ENCODE assay signal across 17 mouse cellular contexts in the genomic region with DNA sequence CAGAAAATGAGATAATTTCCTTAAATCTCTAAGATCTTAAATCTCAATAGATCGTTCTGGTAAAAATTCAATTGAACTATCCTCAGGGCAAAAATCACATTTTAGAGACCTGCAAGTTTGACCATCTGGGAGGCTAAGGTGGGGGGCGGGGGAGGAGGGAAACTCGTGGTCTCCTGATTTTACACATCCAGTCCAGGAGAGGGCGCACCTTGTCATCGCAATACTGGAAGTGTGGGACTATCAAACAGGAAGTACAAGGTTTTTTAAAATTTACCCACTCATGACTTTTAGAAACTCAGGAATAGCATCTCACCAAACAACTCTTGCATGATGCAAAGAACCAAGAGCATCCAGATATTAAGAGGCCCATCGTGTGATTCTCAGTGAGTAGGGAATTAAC.
DNase-seq lines count a peak whose midpoint lies in the region; ATAC-seq and TF ChIP-seq lines count a peak whose summit lies in the region.
"Had no signal": no experiment of that assay in that cellular context is flagged by ENCODE, and none has a peak within 500 bp of the region (broad histone marks: within the 10 kb centered on the region; RNA-seq: fewer than 3 reads in every experiment).

No protein-coding gene starts in this region.

- no peak overlapping the region for H3K4me2 ChIP-seq in heart, postnatal 0 days (ENCODE audit: low read depth, low read length)
- H3K4me2 ChIP-seq in liver, embryonic 11.5 days = no peak overlapping the region
- H3K4me2 ChIP-seq: embryonic facial prominence, embryonic 15.5 days; forebrain, embryonic 13.5 days; liver, embryonic 13.5 days; neural tube, embryonic 13.5 days; stomach, embryonic 15.5 days had no signal

- H3K36me3 ChIP-seq in heart, postnatal 0 days (replicated peaks; ENCODE audit: control insufficient read depth, insufficient read depth, low read length) = no peaks in the 10 kb centered on the region
- no peaks in the 10 kb centered on the region for H3K36me3 ChIP-seq in liver, adult 2 months (ENCODE audit: control insufficient read depth, insufficient read depth, low read length)
- H3K36me3 ChIP-seq in liver, embryonic 11.5 days (ENCODE audit: control insufficient read depth, insufficient read depth, low read length) = no peaks in the 10 kb centered on the region
- no peaks in the 10 kb centered on the region for H3K36me3 ChIP-seq in ES-Bruce4 (ENCODE audit: control insufficient read depth, insufficient read depth, low read length, poor library complexity, severe bottlenecking)
- no peaks in the 10 kb centered on the region for H3K36me3 ChIP-seq in embryonic facial prominence, embryonic 10.5 days (replicated peaks)
- H3K36me3 ChIP-seq: embryonic facial prominence, embryonic 15.5 days; liver, embryonic 13.5 days; neural tube, embryonic 13.5 days; stomach, embryonic 15.5 days had no signal

- WGBS in heart, postnatal 0 days = 75% methylated on average over 6 of the region's 6 CpGs
- WGBS in liver, adult 2 months = 83% methylated on average over 6 of the region's 6 CpGs
- WGBS in liver, embryonic 11.5 days = 84% methylated on average over 6 of the region's 6 CpGs
- WGBS in embryonic facial prominence, embryonic 10.5 days = 79% methylated on average over 6 of the region's 6 CpGs

- H3K27ac ChIP-seq in heart, postnatal 0 days (ENCODE audit: low read depth) = no peak overlapping the region
- no peak overlapping the region for H3K27ac ChIP-seq in liver, adult 2 months (replicated peaks; ENCODE audit: insufficient read depth, low read depth, low read length)
- H3K27ac ChIP-seq in liver, embryonic 11.5 days (ENCODE audit: low read depth, low read length) = no peak overlapping the region
- no peak overlapping the region for H3K27ac ChIP-seq in ES-Bruce4 (ENCODE audit: insufficient read depth, low read length)
- H3K27ac ChIP-seq in embryonic facial prominence, embryonic 10.5 days (replicated peaks) = no peak overlapping the region
- H3K27ac ChIP-seq: embryonic facial prominence, embryonic 15.5 days; forebrain, embryonic 13.5 days; gastrocnemius, adult 2 months; liver, embryonic 13.5 days; macrophage; neural tube, embryonic 13.5 days; stomach, embryonic 15.5 days had no signal

- H3K9ac ChIP-seq in heart, postnatal 0 days (replicated peaks; ENCODE audit: low read depth, low read length) = no peak overlapping the region
- no peak overlapping the region for H3K9ac ChIP-seq in liver, adult 2 months (ENCODE audit: low read depth, low read length)
- H3K9ac ChIP-seq in liver, embryonic 11.5 days (ENCODE audit: low read depth, low read length) = no peak overlapping the region
- no peak overlapping the region for H3K9ac ChIP-seq in ES-Bruce4 (ENCODE audit: low read depth, poor library complexity, severe bottlenecking)
- H3K9ac ChIP-seq: embryonic facial prominence, embryonic 15.5 days; forebrain, embryonic 13.5 days; liver, embryonic 13.5 days; neural tube, embryonic 13.5 days; stomach, embryonic 15.5 days had no signal

- intact Hi-C loops in heart, postnatal 36 days (cut with DNase I) = no loop called here

- no peak overlapping the region for H3K4me3 ChIP-seq in heart, postnatal 0 days (ENCODE audit: low read depth, low read length)
- H3K4me3 ChIP-seq in liver, adult 2 months (ENCODE audit: insufficient read depth, low read depth, low read length) = no peak overlapping the region
- no peak overlapping the region for H3K4me3 ChIP-seq in liver, embryonic 11.5 days (ENCODE audit: low read depth, low read length)
- no peak overlapping the region for H3K4me3 ChIP-seq in ES-Bruce4 (ENCODE audit: low read depth, low read length)
- H3K4me3 ChIP-seq in embryonic facial prominence, embryonic 10.5 days = no peak overlapping the region
- H3K4me3 ChIP-seq: embryonic facial prominence, embryonic 15.5 days; forebrain, embryonic 13.5 days; gastrocnemius, adult 2 months; liver, embryonic 13.5 days; neural tube, embryonic 13.5 days; stomach, embryonic 15.5 days had no signal

- TF ChIP-seq POLR2A in liver, adult 2 months (IDR thresholded peaks at IDR 0.05; ENCODE audit: extremely low read depth, insufficient read depth, low read length) = no peak
- no peak for TF ChIP-seq POLR2A in ES-Bruce4 (IDR thresholded peaks at IDR 0.05; ENCODE audit: insufficient read depth, low read length)

- no peaks in the 10 kb centered on the region for H3K4me1 ChIP-seq in heart, postnatal 0 days (ENCODE audit: control insufficient read depth, insufficient read depth)
- H3K4me1 ChIP-seq in liver, adult 2 months (ENCODE audit: control insufficient read depth, insufficient read depth, low read length) = no peaks in the 10 kb centered on the region
- H3K4me1 ChIP-seq in liver, embryonic 11.5 days (replicated peaks; ENCODE audit: control insufficient read depth, insufficient read depth, low read length) = no peaks in the 10 kb centered on the region
- no peaks in the 10 kb centered on the region for H3K4me1 ChIP-seq in ES-Bruce4 (ENCODE audit: control insufficient read depth, insufficient read depth, low read length)
- H3K4me1 ChIP-seq in embryonic facial prominence, embryonic 10.5 days = no peaks in the 10 kb centered on the region
- H3K4me1 ChIP-seq: embryonic facial prominence, embryonic 15.5 days; forebrain, embryonic 13.5 days; liver, embryonic 13.5 days; neural tube, embryonic 13.5 days; stomach, embryonic 15.5 days had no signal

- no peak for TF ChIP-seq EP300 in heart, postnatal 0 days (IDR thresholded peaks at IDR 0.05; ENCODE audit: low read depth)
- no peak for TF ChIP-seq EP300 in ES-Bruce4 (IDR thresholded peaks at IDR 0.05; ENCODE audit: insufficient read depth, low read depth, low read length)

- ATAC-seq in heart, postnatal 0 days (ENCODE audit: insufficient read depth, low read depth) = no peak
- ATAC-seq in liver, embryonic 11.5 days (replicated peaks; ENCODE audit: low FRiP score) = no peak
- ATAC-seq: forebrain, embryonic 13.5 days had no signal

- DNase-seq in heart, postnatal 0 days (ENCODE audit: low spot score) = no peak
- DNase-seq in heart, postnatal 36 days = no peak
- no peak for DNase-seq in liver, adult 2 months (ENCODE audit: extremely low read depth, low read depth, low spot score)
- no peak for DNase-seq in liver, embryonic 11.5 days (ENCODE audit: low spot score)
- peak; percentile 17 for DNase-seq in embryonic facial prominence, embryonic 10.5 days (ENCODE audit: low spot score)
- DNase-seq in frontal cortex, adult 2 months (ENCODE audit: extremely low spot score in 1 of 2, low spot score in 1 of 2) = no peak
- no peak for DNase-seq in adipocyte (ENCODE audit: low spot score)
- DNase-seq: adrenal gland, postnatal 25 days; gastrocnemius, adult 2 months; heart, postnatal 14 days; liver, embryonic 13.5 days had no signal

- 0 out of 2 replicates have a peak, but pooled peaks have one; percentile 6 for TF ChIP-seq CTCF in heart, postnatal 0 days (IDR thresholded peaks at IDR 0.05; ENCODE audit: low read depth)
- 0 out of 2 replicates have a peak, but pooled peaks have one; percentile 7 for TF ChIP-seq CTCF in liver, adult 2 months (IDR thresholded peaks at IDR 0.05; ENCODE audit: low read depth, low read length)
- TF ChIP-seq CTCF in ES-Bruce4 (IDR thresholded peaks at IDR 0.05; ENCODE audit: low read depth, low read length) = peak; percentile 27

- no peaks in the 10 kb centered on the region for H3K9me3 ChIP-seq in heart, postnatal 0 days (replicated peaks; ENCODE audit: control insufficient read depth, low read length)
- H3K9me3 ChIP-seq in liver, embryonic 11.5 days (ENCODE audit: control insufficient read depth, low read length) = no peaks in the 10 kb centered on the region
- H3K9me3 ChIP-seq in ES-Bruce4 (replicated peaks; ENCODE audit: control insufficient read depth, insufficient read depth, low read length, poor library complexity, severe bottlenecking) = no peaks in the 10 kb centered on the region
- no peaks in the 10 kb centered on the region for H3K9me3 ChIP-seq in embryonic facial prominence, embryonic 10.5 days
- H3K9me3 ChIP-seq: embryonic facial prominence, embryonic 15.5 days; forebrain, embryonic 13.5 days; liver, embryonic 13.5 days; neural tube, embryonic 13.5 days; stomach, embryonic 15.5 days had no signal

- no peaks in the 10 kb centered on the region for H3K79me2 ChIP-seq in liver, adult 2 months (ENCODE audit: control insufficient read depth, insufficient read depth, low read length)

- H3K27me3 ChIP-seq in heart, postnatal 0 days (ENCODE audit: control insufficient read depth, insufficient read depth, low read length) = no peaks in the 10 kb centered on the region
- no peaks in the 10 kb centered on the region for H3K27me3 ChIP-seq in liver, adult 2 months (ENCODE audit: control insufficient read depth, insufficient read depth, low read length)
- no peaks in the 10 kb centered on the region for H3K27me3 ChIP-seq in liver, embryonic 11.5 days (replicated peaks; ENCODE audit: control insufficient read depth, insufficient read depth, low read length)
- no peaks in the 10 kb centered on the region for H3K27me3 ChIP-seq in ES-Bruce4 (ENCODE audit: control insufficient read depth, insufficient read depth, low read length, poor library complexity, severe bottlenecking)
- H3K27me3 ChIP-seq in embryonic facial prominence, embryonic 10.5 days (replicated peaks; ENCODE audit: low read depth, poor library complexity, severe bottlenecking) = no peaks in the 10 kb centered on the region
- H3K27me3 ChIP-seq: embryonic facial prominence, embryonic 15.5 days; forebrain, embryonic 13.5 days; liver, embryonic 13.5 days; neural tube, embryonic 13.5 days; stomach, embryonic 15.5 days had no signal
